Mouse (Mus musculus) lung, postnatal 14 days (tissue): ENCODE results near the gene Gm11232.

Experiments used
- DNase-seq: peaks from one replicate; pipeline ENCODE4 v3.0.0; 2021

The Gm11232 gene

DNA sequence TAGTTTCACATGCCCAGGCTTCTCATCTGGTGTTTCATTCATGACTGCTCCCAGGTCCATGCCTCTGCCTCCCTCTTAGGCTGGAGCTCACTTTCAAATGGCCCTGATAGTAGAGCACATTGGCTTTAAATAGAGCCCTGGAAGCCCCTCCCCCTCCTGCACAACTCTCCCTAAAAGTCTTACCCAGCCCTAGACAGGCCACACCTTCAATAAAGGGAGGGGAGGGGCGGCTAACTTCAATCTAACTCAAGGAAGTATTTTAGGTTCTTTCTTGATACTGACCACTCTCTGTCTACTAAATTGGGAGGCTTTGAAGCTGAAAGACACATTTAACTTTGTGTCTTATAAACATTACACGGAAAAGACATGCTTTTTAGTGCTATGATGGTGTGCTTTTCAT lies at the start of gene Gm11232:
Gene Gm11232 (minus strand): TSS at position 101 of the 400 bp plus-strand sequence.
- no peak for DNase-seq

DNA sequence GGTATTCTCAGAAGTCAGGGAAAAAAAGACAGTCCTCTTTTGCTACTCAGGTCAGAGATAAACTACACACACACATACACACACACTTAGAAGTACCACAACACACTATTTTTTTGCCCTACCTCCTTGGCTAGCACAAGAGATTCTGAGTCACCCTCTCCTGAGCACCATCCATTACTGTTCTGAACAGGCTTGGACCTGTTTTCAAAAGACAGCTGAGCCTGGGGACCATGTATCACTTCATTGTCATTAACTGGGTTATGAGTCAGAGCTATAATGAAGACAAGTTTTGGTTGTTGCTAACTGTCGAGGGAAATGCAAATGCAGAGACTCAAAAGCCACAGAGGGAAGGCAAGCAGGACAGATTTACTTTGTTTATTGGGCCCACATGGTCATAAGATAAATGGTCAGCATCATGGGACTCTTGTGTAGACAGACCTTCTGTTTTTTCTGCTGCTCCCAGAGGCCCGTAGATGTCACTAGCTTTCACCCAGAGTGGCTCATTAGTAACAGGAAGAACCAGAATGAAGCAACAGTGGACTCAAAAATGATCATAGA lies 48.3 kb upstream of the Gm11232 start:
- DNase-seq = no peak

DNA sequence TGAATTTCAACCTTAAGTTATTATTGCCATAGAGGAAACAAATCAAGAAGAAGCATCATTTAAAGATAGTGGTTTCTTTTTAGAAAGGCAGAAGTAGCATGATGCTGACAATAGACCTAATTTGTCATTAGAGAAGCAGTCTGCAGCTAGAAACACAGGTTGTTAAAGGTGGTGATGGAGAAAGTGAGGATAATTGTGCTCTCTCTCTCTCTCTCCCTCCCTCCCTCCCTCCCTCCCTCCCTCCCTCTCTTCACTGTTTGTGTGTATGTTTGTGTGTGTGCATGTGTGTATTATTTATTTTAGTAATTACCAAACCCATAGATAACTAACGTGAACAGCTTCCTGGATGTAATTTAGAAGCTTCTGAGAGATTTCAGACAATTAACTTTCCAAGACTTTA lies 7.8 kb upstream of the Gm11232 start:
- no peak for DNase-seq

DNA sequence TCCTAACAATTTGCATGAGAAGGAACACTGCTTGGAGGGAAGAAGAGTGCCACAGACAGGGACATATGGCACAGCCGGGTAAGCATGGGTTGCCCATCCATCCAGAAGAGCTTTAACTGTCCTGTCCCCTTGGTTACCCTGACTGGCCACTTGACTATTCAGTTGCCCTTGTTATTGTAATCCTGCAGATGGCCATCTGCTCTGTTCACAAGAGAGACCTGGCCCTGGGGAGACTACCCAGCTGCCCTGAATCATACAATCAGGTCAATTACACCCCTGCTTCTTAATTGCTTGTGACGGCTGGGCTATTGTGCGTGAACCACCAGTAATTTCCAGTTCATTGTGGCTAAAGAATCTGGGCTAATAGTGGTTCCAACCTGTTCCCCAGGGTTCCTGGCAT lies 7.3 kb upstream of the Gm11232 start:
- no peak for DNase-seq

DNA sequence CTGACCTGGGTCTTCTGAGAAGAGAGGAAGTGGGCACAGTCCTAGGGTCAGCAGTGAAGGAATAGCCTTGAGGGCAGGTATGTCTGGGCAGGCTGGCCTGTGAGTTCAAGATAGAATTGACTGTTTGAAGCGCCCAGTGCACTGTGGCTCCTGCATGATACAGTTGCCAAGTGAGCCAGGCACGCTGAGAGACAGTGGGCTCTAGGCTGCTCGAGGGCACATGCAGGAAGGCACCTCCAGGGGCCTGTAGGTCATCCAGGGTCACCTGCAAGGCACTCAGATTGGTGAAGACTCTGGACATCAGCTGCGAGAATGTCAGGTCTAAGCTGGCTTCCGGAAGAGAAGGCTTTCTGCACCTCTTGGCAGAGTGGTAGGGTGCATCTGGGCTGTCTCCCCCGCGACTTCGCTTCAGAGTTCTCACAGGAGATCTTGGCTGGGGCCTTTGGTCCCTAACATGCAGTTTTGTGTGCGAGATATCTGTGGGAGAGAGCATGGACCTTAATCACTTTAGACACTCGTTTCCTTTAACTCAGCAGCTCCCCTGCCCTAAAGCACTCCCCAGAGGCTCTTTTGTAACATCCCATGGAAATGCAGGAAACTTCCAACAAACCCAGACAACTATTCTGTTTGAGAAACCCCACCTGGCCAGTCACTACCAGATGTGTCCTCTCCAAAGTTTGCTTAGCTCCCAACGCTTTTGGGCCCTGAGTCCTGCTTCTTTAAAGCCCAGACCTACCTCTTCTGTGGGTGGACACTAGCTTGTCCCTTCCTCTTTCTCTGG lies 1.1 kb downstream of the Gm11232 start:
- DNase-seq = no peak

DNA sequence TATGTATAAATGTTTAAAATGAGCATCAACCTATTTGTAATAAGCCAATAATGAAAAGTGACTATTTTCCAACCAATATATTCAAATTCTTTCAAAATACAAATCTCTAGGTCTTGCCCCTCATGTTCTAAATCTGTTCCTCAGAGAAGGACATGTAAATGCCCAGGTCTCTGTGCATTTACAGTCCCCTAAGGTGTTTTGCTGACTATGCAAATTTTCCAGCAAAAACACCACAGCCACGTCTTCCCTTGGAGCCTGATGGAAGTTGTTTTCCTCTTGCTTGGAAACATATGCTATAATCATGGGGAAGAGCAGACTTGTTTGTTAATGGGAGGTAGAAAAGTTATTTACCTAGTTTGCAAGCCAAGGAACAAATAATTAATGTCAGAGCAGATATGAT lies 12.0 kb downstream of the Gm11232 start:
- DNase-seq = no peak

DNA sequence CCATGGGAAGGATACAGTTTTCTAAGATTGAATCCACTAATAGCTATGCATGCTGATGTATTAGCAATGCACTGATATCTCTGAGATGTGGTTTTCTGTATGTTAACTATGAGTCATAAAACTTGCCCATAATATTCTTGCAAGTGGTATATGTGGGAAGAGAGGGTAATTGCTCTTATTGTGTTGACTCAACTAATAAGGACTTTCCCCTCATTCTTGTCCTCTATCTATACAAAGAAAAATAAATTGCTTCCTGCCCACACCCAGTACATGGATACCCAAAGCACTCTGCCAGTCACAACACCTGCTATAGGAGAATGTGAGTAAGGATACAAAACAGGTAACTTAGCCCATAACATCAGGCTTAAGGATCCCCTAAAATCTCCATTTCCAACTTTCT lies 21.2 kb downstream of the Gm11232 start:
- DNase-seq = no peak

DNA sequence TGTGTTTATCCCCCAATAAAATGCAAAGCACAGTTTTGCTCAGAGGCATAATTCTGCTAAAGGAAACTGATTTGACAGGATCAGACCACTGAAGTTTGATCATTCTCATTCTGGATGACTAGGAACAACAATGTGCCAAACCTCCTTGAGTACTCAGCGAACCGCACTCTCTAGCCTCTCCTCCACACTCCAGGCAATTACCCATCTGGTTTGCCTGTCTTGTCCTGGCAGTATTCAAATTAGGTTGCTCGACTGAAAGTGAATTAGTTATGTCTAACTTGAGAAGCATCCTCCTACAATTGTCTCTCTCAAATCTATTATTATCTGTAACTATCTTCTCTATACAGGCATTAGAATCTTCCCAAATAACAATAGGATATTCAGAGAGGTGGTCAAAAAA lies 22.5 kb downstream of the Gm11232 start:
- no peak for DNase-seq

DNA sequence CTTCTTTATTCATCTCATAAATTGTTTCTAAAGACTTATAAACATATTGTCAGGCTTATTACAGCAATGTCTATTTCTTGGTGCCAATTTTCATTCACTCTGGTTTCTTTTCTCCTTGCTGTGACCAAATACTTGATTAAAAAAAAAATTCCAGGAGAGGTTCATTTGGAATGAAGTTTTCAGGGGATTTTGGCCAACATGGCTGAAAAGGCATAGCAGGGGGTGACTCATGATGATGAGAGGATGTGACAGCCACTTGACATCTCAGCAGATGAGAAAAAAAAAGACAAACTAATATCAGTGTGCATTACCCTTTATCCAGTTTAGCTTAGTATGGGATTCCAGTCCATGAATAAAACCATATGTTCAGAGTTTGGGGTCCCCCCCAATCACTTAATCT lies 28.4 kb downstream of the Gm11232 start:
- DNase-seq = no peak

DNA sequence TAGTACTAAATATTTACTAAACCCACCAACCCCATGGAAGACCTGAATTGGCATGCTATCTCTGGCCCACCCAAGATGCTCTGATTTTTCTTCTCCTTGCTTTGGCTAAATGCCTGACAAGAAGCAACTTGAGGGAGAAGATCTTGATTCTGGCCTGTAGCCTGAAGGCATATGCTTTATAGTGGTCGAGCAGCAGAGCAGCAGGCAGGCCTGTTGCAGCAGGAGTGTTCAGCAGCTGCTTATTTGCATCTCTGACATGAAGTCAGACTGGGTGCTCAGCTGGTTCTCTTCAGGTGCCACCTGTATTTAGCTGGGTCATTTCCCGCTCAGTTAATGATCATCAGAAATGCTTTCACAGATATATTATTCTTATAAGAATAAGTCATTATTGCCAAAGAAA lies 30.2 kb downstream of the Gm11232 start:
- DNase-seq = no peak

DNA sequence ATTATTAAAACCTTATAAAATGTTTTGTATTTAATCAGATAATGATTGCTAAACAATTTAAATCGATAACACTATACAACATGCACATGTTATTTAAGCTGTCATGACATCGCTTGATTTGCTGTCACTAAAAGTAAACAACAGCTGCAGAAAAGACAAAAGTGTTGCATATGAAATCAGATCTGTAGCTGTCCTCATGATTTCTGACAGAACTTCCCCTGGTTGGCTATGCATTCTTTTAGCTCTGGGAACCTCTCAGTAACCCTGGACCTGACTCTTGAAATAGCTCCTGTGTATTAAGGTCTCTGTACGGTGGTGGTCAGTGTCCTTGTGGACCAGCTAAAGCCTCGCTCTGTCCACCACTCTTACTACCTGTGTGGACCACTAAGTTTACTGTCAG lies 30.7 kb downstream of the Gm11232 start:
- no peak for DNase-seq

DNA sequence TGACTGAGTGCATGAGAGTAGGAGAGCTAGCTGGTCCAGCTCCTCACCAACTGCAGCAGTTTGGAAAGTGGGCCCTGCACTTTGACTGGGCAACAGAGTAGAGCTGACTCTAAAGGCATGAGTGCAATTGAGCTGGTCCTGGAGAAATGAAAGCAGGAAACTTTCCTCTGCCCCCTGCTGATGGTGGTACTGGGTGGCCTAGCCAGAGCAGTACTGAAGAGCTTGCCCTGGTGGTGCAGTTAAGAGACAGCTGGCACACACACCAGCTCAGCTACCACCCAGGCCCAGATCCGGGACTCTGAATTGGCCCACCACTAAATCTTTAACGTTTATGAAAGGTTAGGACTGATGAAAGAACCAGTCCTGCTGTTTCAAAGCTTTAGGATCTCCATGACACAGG lies 31.9 kb downstream of the Gm11232 start:
- no peak for DNase-seq
